Mouse (Mus musculus) megakaryocyte-erythroid progenitor cell, adult 5 weeks (primary cell): ENCODE measurements around the gene Psmc5. TPM values are rescaled to one million over a fixed set of nuclear protein-coding genes. Genes with fewer than 3 reads are reported as not detected.

Experiments
- polyA plus RNA-seq: library from polyadenylated mRNA; stranded (reverse); fragments of >175 nt; gene quantifications from 2 replicates; pipeline ENCODE4 v1.2.3, GENCODE M21; 2012

Psmc5 gene
- polyA plus RNA-seq, result 51.2 and 64.3 TPM in 2 replicates

DNA sequence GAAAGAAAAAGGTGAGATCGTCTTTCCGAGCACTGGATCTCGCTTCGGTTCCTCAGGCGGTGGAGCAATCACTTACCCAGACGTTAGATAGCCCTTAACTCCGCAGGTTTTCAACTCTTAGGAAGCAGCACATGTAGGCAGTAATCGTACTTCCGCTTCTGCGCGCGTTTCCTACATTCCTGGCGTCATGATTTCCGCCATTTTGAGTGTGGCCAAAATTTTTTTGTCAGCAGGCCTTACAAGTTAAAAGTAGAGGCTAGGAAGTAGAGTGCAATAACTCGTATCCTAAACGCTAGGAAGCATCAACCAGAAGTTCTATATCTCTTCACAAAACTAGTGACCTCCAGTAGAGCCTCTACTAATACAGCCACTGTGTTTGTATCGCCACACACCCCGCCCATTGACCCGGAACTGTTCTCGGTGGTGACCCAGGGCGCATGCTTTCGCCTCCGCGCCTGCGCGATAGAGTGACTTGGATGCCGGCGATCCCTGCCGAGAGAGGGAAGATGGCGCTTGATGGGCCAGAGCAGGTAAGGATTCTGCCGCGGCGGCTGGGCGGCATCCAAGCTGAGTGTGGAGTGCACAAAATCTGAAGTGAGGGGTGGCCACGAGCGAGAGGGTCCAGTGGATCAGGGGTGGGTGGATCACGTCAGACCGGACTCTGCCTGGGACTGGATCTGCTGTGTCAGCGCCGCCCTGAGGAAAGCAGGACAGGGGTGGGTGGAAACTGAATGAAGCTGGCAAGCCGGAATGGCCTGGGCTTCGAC is at the start of gene Psmc5, which contains the start of gene Ftsj3:
TSS of gene Psmc5 (plus strand) at position 470 of the 767 bp plus-strand sequence.
TSS of gene Ftsj3 (minus strand) at position 395 of the 767 bp plus-strand sequence.

DNA sequence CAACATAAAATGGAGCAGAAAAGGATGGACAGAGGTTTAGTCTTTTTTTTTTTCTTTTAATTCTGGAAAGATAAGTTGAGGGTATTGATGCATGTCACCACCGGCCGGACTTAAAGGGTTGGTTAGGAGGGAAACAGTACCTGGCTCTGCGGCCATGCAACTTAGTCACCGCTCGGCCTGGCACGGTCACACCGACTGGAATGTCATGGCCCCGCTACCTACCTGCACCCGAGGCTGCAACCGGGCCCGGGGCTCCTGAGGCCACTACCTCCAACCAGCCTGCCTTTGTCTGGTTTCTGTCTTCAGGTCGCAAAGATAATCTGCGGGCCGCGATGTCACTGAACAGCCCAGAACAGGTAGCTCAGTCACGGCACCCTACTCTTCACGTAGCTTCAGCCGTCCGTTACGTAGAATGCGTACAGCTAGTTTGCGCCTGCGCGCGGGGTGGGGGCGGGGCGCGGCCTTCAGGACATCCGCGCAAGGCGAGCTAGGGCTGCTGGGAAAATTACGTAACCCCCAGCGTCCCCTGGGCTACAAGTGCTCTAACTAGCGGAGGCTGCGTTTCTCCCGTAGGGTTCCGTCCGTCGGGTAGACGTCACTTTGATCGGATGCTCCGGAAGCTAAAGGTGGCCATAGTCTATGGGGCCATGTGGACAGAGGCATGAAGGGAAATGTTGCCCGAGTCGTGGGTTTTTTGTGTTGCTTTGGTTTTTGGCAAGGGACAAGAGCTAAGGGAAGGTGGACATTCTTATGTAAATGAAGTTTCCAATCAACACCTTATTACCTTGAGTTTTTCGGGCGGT is 39.8 kb upstream of the Psmc5 start, which contains the start of gene Ccdc47:
TSS of gene Ccdc47 (minus strand) at position 418 of the 803 bp plus-strand sequence.

DNA sequence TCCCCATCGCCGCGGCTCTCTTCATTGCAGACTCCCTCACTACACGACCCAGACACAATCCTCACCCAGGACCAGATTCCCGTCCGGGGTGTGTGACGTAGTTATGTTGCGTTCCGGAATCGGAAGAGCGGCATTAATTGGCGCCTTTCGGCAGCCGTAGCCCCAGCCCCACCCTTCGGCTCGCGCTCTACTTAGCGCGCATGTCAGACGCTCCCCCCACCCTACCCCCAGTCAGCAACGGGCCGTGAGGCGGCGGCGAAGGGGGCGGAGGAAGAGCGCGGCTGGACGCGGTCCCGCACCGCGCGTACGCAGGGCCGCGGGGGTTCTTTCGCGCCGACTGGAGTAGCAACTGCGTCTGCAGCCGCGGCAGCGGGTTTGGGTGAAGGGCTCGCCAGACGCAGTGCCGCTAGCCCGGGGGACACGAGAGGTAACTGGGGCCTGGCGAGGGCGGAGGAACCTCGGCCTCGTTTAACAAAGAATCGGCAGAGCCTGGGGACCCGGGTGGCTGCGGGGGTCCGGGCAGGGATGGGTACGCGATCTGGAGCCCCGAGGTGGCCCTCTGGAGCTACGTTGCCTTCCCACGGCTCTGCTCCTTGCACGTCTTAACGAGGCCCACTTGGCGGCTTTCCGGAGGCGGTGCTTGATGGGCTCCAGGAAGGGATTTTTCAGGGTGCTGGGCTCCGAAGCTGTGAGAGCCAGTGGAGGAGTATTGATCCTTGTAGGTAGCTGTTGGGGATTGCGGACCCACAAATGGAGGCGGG is 39.0 kb upstream of the Psmc5 start, which contains the start of gene Ddx42:
TSS of gene Ddx42 (plus strand) at position 197 of the 761 bp plus-strand sequence.

DNA sequence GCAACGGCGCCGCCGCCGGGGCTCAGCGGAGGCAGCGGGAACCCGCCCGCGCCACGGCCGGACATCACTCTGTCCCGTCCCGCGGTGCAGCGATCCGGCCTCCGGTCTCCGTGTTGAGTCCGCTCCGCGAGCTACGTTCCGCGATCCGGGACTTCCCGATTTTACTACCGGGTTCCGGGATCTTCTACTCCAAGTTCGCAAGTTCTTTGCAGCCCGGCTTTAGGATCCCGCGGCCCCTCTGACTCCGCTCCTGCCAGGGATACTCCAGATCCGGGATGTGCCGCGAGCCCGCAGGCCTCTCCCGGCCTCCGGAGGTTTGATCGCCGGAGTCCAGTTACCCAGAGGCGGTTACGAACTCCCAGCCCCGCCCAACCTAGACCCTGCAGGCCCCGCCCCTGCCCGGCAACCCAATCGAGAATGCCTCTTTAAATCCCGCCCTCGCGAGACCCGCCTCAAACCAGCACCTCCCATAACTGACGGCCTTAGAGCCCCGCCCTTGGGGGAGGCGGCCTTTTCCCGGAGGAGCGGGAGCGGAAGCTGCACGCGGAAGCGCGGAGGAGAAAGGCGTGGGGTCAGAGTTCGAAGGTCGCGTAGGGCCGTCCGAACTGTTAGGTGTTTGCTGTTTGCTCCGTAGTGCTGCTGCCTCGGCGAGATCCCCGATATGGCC is 16.8 kb downstream of the Psmc5 start, which contains the start of gene Smarcd2:
TSS of gene Smarcd2 (minus strand) at position 329 of the 667 bp plus-strand sequence.

DNA sequence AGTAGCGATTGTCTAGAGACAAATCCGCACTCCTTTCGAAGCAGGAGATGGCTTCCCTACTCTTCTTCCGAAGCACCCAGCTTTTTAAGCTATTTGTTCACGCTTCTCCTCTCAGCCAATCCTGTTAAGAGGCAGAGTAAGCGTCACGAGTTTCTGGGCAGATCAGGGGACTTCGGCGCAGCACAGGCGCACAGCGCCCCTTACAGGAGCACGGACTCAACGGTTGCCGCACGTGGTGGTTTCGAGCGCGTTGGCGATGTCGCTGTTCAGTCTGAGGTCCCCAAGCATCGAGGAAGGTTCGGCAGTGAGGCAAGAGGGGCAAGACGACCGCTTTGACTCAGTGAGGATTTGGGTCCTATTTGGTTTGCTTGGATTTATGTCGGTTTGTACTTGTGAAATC is 20.5 kb downstream of the Psmc5 start, which contains the start of gene Tcam1:
TSS of gene Tcam1 (plus strand) at position 219 of the 400 bp plus-strand sequence.

DNA sequence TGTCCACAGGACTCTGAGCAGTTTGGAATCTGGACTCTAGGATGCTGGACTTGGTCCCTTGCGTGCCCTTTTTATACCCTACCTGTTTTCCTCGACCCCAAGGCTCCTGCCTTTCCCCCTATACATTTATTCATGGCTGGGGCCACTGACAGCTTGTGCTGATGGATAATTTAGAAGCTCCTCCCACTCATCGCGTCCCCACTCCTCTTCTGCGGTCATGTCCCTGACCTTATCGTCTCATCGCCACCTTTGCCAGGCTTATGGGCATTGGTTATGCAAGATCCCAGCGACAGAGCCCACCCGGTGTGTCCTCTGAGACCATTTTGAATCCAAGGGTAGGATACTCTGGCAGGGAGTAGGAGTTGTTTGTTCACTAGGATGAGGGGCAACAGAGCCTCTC is 45.8 kb downstream of the Psmc5 start, which contains the start of gene Gh:
TSS of gene Gh (minus strand) at position 101 of the 400 bp plus-strand sequence.

Other genes with a start within 250 kb of the Psmc5 start
- gene Kcnh6, start 248.0 kb upstream of the Psmc5 start, polyA plus RNA-seq, result 0.03 TPM in 1 of 2 replicates, not detected in the other
- 14.7 and 14.9 TPM in 2 replicates for gene Dcaf7, start 219.3 kb upstream of the Psmc5 start, polyA plus RNA-seq
- 6.6 and 7.2 TPM in 2 replicates for gene Taco1, start 190.1 kb upstream of the Psmc5 start, polyA plus RNA-seq
- 9.2 and 9.4 TPM in 2 replicates for gene Map3k3, start 171.5 kb upstream of the Psmc5 start, polyA plus RNA-seq
- 0.62 TPM in 1 of 2 replicates, not detected in the other for gene Gm10840, start 95.3 kb upstream of the Psmc5 start, polyA plus RNA-seq
- 189 and 236 TPM in 2 replicates for gene Limd2, start 95.3 kb upstream of the Psmc5 start, polyA plus RNA-seq
- 42.4 and 43.4 TPM in 2 replicates for gene Strada, start 54.0 kb upstream of the Psmc5 start, polyA plus RNA-seq
- 3.2 and 4.1 TPM in 2 replicates for gene Ccdc47, start 39.8 kb upstream of the Psmc5 start, polyA plus RNA-seq
- gene Ddx42, start 39.2 kb upstream of the Psmc5 start, polyA plus RNA-seq, result 27.1 and 41.4 TPM in 2 replicates
- 12.7 and 18.5 TPM in 2 replicates for gene Ftsj3, start 75 bp upstream of the Psmc5 start, polyA plus RNA-seq
- gene Smarcd2, start 16.8 kb downstream of the Psmc5 start, polyA plus RNA-seq, result 138 and 142 TPM in 2 replicates
- gene Tcam1, start 20.5 kb downstream of the Psmc5 start, polyA plus RNA-seq, result 0.21 and 0.33 TPM in 2 replicates
- gene Gh, start 45.7 kb downstream of the Psmc5 start, polyA plus RNA-seq, result not detected in 2 replicates
- 6.0 and 10.1 TPM in 2 replicates for gene Cd79b, start 58.6 kb downstream of the Psmc5 start, polyA plus RNA-seq
- gene Scn4a, start 97.1 kb downstream of the Psmc5 start, polyA plus RNA-seq, result 0.07 and 0.17 TPM in 2 replicates
- gene Prr29, start 109.3 kb downstream of the Psmc5 start, polyA plus RNA-seq, result 0.10 and 0.23 TPM in 2 replicates
- gene Icam2, start 131.9 kb downstream of the Psmc5 start, polyA plus RNA-seq, result 42.6 and 44.4 TPM in 2 replicates
- gene Ern1, start 231.7 kb downstream of the Psmc5 start, polyA plus RNA-seq, result 26.2 and 34.6 TPM in 2 replicates